Mouse (Mus musculus) cerebellum, adult 2 months (tissue): ENCODE measurements around the gene Cdc14b.

Source experiments
- CTCF ChIP-seq: fragments of 200-500 bp; IDR thresholded peaks from 2 replicates; pipeline ENCODE4 v1.5.1; 2011; ENCODE audit warnings: low read depth, mild to moderate bottlenecking, control low read depth, low read length, moderate library complexity, borderline replicate concordance; ENCODE audit not compliant: insufficient read depth
- POLR2A ChIP-seq: fragments of 200-500 bp; IDR thresholded peaks from 2 replicates; pipeline ENCODE4 v1.6.1; 2011; ENCODE audit warnings: low read length, control low read depth, borderline replicate concordance; ENCODE audit not compliant: insufficient read depth

DNA sequence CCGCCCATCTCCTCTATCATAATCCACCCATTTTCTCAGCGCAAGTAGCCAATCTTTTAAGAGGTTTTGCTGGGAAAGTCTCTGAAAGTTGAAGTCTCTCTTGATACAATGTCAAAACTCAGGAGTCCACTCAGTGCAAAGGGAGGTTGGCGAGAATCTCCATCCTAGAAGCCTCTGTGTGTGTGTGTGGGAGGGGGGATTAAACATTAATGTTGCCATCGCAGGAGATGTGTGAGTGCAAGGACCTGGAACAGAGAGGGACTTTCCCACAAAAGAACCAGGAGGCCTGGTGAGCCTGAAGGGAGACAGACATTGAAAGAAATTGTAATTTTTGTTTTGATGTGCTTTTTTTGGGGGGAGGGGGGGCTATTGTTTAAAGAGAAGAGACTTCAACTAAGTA, 76.8 kb downstream of the Cdc14b start:
- TF ChIP-seq CTCF: no peak
- TF ChIP-seq POLR2A: no peak
